Mouse (Mus musculus): ENCODE results near the gene Macrod2.
"Not testable (repeated sequence)": the region's sequence is repeated elsewhere in the genome, so short reads cannot be mapped to it uniquely, and the experiment has no call there.

Gene Macrod2

DNA sequence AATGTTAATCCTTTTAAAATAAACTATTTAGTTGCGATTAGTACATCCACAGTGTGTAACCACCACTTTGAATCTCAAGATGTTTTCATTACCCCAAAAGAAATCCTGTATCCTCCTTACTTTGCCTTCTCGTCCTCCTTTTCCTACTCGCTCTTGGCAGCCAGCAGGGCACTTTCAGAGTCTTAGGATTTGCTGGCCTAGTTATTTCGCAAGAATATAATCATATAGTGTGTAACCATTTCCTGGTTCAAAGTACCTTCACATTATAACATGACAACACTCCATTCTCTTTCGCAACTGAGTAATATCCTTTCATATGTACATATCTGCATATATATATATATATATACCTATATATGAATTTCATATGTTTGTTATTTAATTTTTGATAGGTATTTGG, 298.7 kb downstream of the Macrod2 start:
- DNase-seq (ENCODE audit: low read depth in 1 of 2, low spot score in 2 of 2) = no peak

DNA sequence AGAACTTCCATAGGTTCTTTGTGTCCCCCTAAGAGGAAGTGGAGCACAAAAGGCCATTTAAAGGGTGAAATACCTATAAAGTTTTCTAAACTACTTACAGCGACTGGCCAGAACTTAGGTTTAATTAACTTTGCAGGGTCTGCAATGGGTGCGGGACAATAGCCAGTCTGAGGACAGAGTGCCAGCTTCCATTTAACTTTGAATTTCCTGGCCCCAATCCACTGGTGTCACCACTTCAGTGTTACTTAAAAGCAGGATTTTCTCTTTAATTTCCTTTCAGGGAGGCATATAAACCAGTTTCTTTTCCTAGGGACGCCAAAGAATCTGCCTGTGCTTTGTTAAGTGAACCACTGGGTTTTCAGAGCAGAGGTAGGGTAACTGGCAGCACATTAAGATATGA, 303.5 kb downstream of the Macrod2 start:
- DNase-seq (ENCODE audit: low read depth in 1 of 2, low spot score in 2 of 2) = no peak

DNA sequence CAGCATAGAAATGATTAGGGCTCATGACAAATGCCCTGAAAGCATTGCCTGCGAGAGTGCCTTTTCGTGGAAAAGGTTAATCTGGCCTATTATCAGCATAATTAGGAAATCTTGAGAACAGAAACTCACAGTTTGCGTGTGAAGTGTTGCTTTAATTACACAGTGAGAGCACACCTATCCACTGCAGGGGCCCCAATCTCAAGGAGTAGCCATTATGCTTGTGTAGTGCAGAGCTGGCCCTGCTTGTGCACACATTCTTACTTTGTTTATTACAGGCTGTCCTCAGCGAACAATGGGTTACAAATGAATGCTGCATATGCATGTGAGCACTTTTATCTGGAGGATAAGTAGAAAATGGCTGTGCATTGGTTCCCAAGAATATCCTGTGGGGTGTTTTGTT, 308.3 kb downstream of the Macrod2 start:
- DNase-seq (ENCODE audit: low read depth in 1 of 2, low spot score in 2 of 2) = no peak

DNA sequence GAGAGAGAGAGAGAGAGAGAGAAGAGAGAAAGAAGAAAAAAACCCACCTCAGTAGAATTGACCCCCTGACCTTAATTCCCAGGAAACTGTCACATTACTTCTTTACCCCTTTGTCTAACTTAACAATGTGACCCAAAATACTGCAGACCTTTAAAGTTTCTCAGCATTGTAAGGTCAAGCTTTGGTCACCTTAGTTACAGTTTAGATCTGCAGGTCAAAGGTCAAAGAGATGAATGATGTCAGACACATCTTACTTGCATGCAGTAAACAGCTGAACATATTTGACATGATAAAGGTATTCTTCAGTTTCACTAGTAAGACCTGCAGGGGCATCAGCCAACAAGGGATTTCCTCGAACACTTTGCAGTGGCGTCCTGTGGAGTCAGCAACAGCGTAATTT, 309.0 kb downstream of the Macrod2 start:
- no peak for DNase-seq (ENCODE audit: low read depth in 1 of 2, low spot score in 2 of 2)

DNA sequence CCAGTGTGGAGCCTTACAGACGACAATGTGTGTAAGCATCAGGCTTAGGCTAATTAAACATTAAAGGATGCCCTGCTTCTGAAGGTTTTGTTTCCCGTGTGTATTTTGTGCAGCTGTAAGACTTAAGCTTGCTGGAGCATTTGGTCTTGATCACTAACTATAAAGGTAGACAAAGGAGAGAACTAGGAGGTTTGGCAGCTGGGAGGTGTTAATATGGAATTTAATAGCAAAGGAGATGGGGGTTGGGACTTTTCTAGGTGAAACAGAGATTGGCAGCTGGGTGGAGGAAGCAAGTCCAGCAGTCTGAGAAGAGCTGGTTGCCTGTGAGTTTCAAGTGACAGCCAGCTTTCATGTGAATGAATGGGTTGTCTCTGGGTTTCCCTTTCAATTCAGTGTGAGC, 310.2 kb downstream of the Macrod2 start:
- no peak for DNase-seq (ENCODE audit: low read depth in 1 of 2, low spot score in 2 of 2)

DNA sequence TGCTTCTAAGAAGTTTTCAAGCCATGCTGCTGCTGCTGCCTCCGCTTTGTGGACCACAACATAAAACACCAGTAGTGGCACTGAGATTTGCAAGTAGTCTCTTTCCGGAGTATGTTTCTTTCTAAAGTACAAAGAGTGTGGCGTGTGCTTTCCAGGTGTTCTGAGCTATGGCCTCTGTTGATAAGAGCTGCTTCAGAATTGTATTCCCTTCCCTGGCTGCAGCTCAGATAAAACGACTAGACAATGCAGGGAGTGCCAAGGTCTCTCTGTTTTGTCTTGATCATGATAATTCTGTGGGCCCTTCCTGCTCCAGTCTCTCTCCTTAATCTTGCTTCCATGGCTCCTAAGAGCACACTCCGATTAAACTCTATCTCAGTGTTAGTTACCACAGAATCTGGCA, 312.4 kb downstream of the Macrod2 start:
- DNase-seq (ENCODE audit: low read depth in 1 of 2, low spot score in 2 of 2) = no peak

DNA sequence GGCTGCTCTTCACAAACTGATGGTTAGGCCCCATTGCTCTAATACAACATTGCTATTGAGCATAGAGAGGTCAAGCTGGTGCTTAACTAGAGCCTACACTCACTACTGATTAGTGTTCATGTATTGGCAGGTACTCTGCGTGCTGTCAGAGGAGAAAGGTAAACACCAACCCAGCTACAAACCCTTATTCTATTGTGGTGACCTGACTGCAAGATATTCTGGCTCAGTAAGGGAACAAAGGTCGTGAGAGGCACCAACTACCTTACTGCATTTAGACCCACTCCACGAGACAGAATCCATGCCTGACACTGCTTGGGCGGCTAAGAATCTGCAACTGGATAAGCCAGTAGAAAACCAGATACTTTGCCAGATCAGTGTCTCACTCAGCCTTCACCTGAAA, 320.7 kb downstream of the Macrod2 start:
- no peak for DNase-seq (ENCODE audit: low read depth in 1 of 2, low spot score in 2 of 2)

DNA sequence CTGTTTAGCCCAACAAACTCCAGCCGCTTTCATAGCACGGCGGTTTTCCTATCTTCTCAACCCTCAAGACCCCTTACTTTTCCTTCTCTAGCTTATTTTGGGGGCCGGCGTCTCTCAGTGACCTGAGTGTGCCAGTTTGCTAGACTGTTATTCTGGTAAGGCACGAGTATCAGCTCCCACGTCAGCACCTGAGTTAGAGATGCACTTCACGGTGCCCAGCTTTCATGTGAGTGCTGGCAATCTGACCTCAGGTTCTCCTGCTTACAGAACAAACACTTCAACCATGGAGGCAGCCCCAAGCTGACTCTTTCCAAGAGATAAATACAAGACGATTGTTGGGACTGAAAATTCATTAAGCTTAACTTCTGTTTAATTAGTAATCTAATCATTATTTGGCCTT, 322.3 kb downstream of the Macrod2 start:
- DNase-seq (ENCODE audit: low read depth in 1 of 2, low spot score in 2 of 2) = no peak

DNA sequence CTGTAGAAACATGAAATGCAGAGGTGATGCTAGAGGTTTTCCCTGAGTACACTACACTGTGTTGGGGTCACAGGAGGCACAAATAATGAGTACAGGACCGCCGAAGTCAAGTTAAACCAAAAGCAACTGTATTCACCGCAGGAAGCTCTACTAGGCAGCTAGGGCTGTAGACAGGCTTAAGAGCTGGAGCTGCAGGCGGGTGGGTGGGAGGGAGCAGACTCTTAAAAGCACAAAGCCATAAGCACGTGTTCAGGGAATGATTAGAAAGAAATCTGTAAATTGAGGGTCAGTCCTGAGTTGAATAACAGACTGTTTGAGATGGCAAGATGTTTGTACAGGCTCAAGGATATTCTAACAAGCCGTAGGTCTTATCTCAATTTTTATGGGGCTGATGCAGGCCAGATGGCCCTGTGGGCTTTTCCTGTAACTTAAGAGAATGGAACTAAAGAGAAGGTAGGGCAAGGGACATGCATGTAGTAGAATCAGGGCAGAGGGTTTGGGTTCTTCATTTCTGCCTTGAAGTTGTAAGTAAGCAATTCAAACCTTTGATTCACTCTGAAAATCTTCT, 337.6 kb downstream of the Macrod2 start:
- no peak for DNase-seq (ENCODE audit: low read depth in 1 of 2, low spot score in 2 of 2)

DNA sequence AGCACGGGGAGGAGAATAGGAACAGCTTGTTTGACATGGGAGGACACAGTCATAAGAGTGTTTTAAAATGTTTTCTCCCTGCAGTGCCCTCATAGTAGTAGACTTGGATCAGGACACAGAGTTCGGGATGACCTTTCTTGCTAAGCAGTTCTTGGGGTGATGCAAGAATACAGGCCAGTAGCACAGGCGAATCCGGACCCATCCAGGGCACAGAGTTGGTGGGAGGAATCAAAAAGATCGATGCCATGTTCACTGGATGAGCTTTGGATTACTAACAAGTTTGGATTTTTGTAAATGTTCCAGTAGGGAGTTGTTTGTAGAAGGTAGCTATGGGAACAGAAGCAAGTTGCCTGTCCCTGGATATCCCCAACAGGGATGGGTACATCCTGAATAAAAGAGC, 345.4 kb downstream of the Macrod2 start:
- no peak for DNase-seq (ENCODE audit: low read depth in 1 of 2, low spot score in 2 of 2)

DNA sequence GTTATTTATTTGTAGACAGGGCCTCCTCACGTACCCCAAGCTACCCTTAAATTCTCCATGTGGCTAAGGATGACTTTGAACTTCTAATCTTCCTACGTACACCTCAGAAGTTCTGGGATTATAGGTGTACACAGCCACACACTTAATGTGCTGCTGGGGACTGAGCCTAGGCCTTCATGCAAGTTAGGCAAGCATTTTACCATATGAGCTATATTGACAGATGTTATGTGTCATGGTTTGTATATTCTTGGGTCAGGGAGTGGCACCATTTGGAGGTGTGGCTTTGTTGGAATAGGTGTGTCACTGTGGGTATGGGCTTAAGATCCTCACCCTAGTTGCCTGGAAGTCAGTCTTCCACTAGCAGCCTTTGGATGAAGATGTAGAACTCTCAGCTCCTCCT, 347.8 kb downstream of the Macrod2 start:
- not testable (repeated sequence) for DNase-seq (ENCODE audit: low read depth in 1 of 2, low spot score in 2 of 2)

DNA sequence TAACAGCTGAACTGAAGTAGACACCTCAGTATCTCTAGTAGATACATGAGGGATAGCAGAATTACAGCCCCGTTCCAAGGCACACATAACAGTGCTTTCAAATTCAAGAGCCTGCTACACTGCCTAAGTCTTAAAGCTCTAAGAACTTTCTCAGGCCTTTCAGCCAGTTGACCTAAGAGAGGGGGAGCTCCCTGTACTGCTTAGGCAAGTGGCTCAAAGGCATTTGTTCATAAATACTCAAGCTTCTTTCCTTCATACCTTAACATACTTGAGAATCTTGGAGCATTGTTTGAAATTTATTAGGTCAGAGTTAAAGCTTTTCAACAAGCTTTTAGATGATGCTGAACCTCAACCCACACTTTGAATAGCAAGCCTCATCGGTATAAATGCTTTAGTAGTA, 363.8 kb downstream of the Macrod2 start:
- no peak for DNase-seq (ENCODE audit: low read depth in 1 of 2, low spot score in 2 of 2)

DNA sequence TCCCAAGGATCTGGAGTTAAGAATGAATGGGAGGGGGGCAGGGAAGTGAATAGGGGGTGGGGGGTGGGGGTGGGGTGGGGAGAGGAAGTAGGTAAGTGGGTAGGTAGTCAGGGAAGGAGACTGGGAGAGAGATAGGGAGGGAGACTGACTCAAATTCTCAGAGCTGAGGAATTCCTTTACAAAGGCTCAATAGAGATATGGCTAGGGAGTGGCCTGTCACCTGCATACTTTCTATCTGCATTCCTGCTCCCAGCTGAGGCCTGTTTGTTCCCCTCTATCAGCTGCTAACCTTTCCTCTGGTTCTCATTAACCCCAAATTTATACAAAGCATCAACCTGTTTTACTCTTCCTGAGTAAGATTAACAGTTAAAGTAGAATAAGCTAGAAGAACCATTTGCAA, 364.6 kb downstream of the Macrod2 start:
- DNase-seq (ENCODE audit: low read depth in 1 of 2, low spot score in 2 of 2) = no peak

DNA sequence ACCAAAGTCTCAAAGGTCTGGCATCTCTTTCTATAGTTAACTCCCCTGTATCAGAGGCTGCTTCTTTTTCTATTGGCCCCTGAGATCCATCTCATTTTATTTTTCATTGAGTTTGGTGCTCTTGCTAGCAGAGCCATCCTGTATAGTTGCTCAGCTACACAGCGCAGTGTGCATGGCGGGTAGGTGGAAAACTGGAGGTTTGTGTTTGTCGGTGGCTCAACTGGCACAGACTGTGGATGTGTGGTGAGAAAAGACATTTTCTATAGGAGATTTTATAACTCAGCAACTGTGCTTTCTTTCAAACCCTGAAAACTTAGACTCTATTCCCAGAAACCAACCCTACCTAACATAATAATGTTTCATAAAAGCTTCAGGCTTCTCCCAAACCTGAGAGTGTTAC, 365.0 kb downstream of the Macrod2 start:
- DNase-seq (ENCODE audit: low read depth in 1 of 2, low spot score in 2 of 2) = no peak

DNA sequence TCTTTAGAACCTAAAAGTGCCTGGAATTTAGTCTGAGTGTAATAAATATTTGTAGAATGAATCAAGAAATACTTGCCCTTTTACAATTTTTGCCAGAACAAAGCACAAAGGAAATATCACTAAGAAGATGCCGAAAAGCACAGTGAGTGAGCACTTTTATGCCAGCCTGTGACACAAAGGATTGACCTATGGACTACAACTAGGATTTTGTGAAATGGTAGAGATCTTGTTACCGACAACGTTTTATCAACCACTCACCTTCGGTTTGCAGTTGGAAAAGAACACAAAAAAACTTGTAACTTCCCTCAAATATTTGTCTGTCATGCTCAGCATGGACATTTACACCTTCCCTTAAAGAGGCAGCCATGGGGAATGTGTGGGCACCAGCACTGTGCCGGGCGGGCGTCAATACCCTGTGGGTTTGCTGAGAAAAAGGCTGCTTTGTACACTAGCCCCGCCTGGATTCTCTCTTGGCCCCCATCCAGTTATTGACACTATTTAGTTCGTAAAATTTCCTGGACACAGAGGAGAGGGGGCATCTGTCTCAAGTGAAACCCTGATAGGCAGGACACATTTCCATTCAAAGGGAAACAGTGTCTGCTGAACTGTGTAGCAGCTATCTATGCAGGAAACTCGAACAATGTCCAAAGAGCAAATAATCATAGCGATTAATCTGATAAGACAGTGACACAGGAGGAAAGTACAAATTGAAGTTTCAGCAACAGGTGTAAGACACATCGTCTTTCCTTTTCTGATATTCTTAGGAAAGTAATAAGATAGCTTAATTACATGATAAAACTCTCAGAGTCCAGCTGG, 368.2 kb downstream of the Macrod2 start:
- DNase-seq (ENCODE audit: low read depth in 1 of 2, low spot score in 2 of 2) = no peak

DNA sequence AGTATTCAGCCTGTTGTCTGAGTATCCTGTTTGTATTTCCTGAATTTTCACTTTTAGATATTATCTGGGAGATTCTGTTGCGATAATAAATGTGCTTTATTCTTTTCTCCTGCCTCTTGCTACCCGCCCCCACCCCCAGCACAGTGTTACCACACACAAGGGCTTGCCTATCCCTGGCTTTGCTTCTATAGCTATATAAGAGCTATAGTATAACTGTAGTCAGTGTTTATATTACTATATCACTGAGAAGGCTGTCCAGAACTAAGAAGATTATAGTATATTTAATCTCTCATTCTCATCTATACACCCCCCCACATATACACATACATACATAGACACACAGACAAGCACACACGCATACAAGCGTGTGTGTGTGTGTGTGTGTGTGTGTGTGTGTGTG, 374.4 kb downstream of the Macrod2 start:
- DNase-seq (ENCODE audit: low read depth in 1 of 2, low spot score in 2 of 2) = no peak

DNA sequence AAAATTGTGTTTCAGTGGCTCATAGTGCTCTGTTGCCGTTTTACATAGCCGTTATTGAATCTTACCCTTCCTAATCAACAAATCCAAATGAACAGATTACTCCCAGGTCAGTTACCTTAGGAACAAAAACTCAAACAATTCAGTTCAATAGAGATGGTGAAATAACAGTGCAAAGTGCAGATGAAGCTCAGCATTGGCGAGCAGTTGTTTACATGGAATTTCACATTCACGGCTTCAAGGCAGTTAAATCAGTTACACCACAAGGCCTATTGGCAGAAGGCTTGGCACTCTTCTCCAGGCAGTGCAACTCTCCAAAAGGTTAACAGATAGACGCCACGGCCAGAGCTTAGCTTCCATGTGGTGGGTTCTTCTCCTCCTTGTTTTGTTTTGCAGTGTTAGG, 377.7 kb downstream of the Macrod2 start:
- no peak for DNase-seq (ENCODE audit: low read depth in 1 of 2, low spot score in 2 of 2)

DNA sequence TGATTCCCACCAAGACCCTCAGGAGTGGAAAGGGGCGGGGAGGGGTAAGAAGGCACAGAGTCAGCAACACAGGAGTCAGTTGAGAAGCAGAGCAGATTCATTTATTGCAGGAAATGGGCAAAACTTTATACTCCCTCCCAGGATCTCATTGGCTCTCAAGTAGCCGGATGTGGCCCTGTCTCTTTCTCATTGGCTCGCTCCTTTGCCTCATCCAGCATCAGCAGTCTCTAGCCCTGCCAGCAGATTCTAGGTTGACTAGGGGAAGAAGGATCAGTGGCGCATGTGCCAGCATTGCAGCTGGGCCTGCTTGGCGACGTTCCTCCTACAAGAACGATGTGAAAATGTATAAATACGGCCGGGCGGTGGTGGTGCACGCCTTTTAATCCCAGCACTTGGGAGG, 378.3 kb downstream of the Macrod2 start:
- no peak for DNase-seq (ENCODE audit: low read depth in 1 of 2, low spot score in 2 of 2)

DNA sequence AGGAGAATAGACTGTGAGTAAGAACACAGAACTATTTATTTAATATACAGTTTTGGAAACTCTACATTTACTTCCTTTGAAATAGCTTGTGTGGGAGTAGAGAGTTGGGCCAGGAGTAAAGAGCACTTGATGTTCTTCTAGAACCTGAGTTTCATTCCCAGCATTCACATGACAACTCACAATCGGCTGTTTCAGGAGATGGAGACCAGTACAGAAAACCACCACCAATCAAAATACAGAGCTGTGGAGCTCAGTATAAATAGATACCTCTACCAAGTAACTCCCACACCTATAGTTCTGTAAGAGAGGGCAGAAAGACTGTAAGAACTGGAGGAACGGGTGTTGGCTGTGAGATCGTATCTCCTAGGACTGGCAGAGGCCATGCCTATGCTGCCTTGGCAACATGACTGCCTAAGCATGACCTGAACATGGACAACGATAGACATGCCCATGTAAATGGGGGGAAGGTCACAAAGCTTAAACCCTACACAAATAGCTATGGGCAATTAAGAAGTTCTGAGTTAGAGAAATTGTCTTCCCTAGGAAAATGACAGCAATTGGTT, 379.8 kb downstream of the Macrod2 start:
- no peak for DNase-seq (ENCODE audit: low read depth in 1 of 2, low spot score in 2 of 2)

DNA sequence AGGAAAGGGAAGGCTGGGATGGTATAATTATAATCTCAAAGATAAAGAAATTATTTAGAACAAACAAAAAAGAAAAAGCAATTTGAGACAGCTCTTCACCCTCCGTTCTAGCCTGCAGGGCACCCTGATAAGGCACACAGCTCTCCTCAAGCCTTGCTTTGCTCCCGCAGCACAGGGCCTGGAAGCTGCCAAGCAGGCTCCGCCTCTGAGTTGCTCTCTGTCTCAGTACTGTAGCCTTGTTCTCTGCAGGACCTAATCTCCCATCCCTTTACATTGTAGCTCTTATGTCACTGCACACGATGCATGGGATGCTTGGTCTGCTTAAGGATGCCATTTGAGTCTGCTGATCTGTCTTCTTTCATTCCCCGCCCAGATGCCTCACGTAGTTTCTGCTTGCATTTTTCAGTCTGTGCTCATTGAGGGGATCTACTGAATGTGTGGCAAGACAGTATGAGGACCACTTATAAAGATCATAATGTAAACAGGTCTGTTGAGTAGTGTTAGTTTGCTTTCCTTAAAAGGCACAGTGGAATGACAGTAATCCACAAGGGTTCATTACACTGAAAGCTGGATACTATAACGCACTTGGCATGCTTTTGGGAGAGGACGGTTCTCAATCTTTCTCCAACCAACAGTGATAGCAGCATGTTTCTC, 380.5 kb downstream of the Macrod2 start:
- DNase-seq (ENCODE audit: low read depth in 1 of 2, low spot score in 2 of 2) = no peak

DNA sequence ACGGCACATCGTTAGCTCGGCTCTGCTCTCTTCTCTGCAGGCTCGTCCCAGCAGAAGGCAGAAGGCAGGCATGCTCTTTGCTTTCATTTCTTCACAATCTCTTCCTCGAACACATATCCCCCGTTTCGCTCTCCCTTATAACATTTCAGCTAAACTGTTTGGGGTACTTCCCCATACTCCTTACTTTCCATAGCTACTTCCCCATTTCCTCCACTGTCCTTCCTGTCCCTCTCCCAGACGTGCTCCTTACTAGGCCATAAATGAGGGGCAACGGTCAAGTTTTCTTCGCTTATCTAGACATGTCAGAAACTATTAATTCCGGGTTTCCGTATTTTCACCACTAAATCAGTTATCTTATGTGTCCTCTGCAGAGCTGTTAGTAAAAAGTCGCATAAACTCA, 383.1 kb downstream of the Macrod2 start:
- DNase-seq (ENCODE audit: low read depth in 1 of 2, low spot score in 2 of 2) = no peak

DNA sequence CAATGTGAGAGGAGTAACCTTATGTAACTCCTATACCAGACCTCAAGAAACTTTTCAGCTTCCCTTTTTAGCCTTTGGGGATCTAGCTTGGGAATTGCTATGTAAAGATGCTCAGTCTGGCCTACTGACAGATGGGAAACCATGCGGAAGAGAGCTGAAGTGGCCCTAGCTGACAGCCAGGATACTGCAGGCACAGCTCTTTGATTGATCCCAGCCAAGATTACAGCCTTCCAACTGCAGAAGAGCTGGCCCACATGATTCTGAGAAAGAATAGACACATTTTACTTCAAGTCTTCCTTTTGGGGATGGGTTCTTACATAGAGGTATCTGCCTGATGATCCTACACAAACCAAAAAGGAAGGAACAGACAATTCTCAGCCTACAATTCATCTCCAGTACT, 387.9 kb downstream of the Macrod2 start:
- DNase-seq (ENCODE audit: low read depth in 1 of 2, low spot score in 2 of 2) = no peak

Measured in monocyte, adult 2 months (primary cell).